Mouse (Mus musculus) frontal cortex, postnatal 10 days (tissue): ENCODE data around the gene Tmem181a.
"Not testable (repeated sequence)": the region's sequence is repeated elsewhere in the genome, so short reads cannot be mapped to it uniquely, and the experiment has no call there.

ENCODE experiments used
- DNase-seq, 2 experiments: peaks; one replicate each; pipeline ENCODE4 v3.0.0; 2022; ENCODE audit warnings: low spot score in 2 of 2, mixed read lengths in 1 of 2

Gene Tmem181a

GRCm38 (mm10) chr17:6305656-6306270 is 49.1 kb downstream of the Tmem181a start:
- not testable (repeated sequence) for DNase-seq

GRCm38 (mm10) chr17:6306503-6306902 is 49.8 kb downstream of the Tmem181a start:
- not testable (repeated sequence) for DNase-seq

GRCm38 (mm10) chr17:6311716-6312115 is 55.1 kb downstream of the Tmem181a start:
- DNase-seq: not testable (repeated sequence)

- not testable (repeated sequence) for DNase-seq
Observed at GRCm38 (mm10) chr17:6312755-6313154, 56.1 kb downstream of the Tmem181a start.

GRCm38 (mm10) chr17:6314493-6314892 is 57.8 kb downstream of the Tmem181a start:
- DNase-seq: not testable (repeated sequence)

- not testable (repeated sequence) for DNase-seq
Observed at GRCm38 (mm10) chr17:6315706-6316105, 59.0 kb downstream of the Tmem181a start.

GRCm38 (mm10) chr17:6316379-6317126 is 59.9 kb downstream of the Tmem181a start:
- DNase-seq: peak; percentile 74 to 77

- peak; percentile 96 to 98 for DNase-seq
Observed at GRCm38 (mm10) chr17:6317339-6317985, 60.8 kb downstream of the Tmem181a start, which contains the start of gene Dynlt1a. Dynlt1a (minus strand) TSS chr17:6317500.

- not testable (repeated sequence) for DNase-seq
Observed at GRCm38 (mm10) chr17:6321081-6321777, 64.6 kb downstream of the Tmem181a start.

GRCm38 (mm10) chr17:6321778-6322101 is 65.1 kb downstream of the Tmem181a start:
- DNase-seq: not testable (repeated sequence)

GRCm38 (mm10) chr17:6325021-6325420 is 68.4 kb downstream of the Tmem181a start:
- DNase-seq: not testable (repeated sequence)

GRCm38 (mm10) chr17:6325543-6325942 is 68.9 kb downstream of the Tmem181a start:
- not testable (repeated sequence) for DNase-seq

- not testable (repeated sequence) for DNase-seq
Observed at GRCm38 (mm10) chr17:6327554-6327953, 70.9 kb downstream of the Tmem181a start.

- not testable (repeated sequence) for DNase-seq
Observed at GRCm38 (mm10) chr17:6328997-6329396, 72.3 kb downstream of the Tmem181a start.

GRCm38 (mm10) chr17:6342606-6343294 is 86.1 kb downstream of the Tmem181a start:
- not testable (repeated sequence) for DNase-seq

- peak in 1 of 2 experiments; percentile 8 for DNase-seq
Observed at GRCm38 (mm10) chr17:6355256-6355655, 98.6 kb downstream of the Tmem181a start.
